Mouse (Mus musculus) kidney, embryonic 16.5 days (tissue): ENCODE measurements around the gene Pmm1. TPM values are rescaled to one million over a fixed set of nuclear protein-coding genes. Genes with fewer than 3 reads are reported as not detected.

Experiments used
- ATAC-seq: fragments of 200-750 bp; cut with Nextera tagmentation; 2 replicates; pipeline ENCODE4 v1.8.0; 2017; ENCODE audit warnings: moderate TSS enrichment; ENCODE audit not compliant: low FRiP score, low TSS enrichment
- H3K27ac ChIP-seq: fragments of 300-500 bp; sonication (generic); 2 replicates; pipeline ENCODE4 v1.5.1; 2014; ENCODE audit warnings: low read length
- H3K27me3 ChIP-seq: fragments of 300-500 bp; sonication (generic); 2 replicates; pipeline ENCODE4 v1.6.1; 2014; ENCODE audit warnings: low read length, control low read depth, mixed read lengths; ENCODE audit not compliant: insufficient read depth
- H3K36me3 ChIP-seq: fragments of 300-500 bp; sonication (generic); 2 replicates; pipeline ENCODE4 v1.6.1; 2014; ENCODE audit warnings: low read length, control low read depth, mixed read lengths; ENCODE audit not compliant: insufficient read depth
- H3K4me1 ChIP-seq: fragments of 300-500 bp; sonication (generic); 2 replicates; pipeline ENCODE4 v1.6.1; 2014; ENCODE audit warnings: low read length, control low read depth, mixed read lengths; ENCODE audit not compliant: insufficient read depth
- H3K4me2 ChIP-seq: fragments of 300-500 bp; sonication (generic); replicated peaks from 2 replicates; pipeline ENCODE4 v1.6.1; 2014; ENCODE audit warnings: low read depth, low read length
- H3K4me3 ChIP-seq: fragments of 300-500 bp; sonication (generic); 2 replicates; pipeline ENCODE4 v1.5.1; 2014; ENCODE audit warnings: mild to moderate bottlenecking, low read length
- H3K9ac ChIP-seq: fragments of 300-500 bp; sonication (generic); replicated peaks from 2 replicates; pipeline ENCODE4 v1.6.1; 2014; ENCODE audit warnings: low read length
- H3K9me3 ChIP-seq: fragments of 300-500 bp; sonication (generic); 2 replicates; pipeline ENCODE4 v1.6.1; 2016; ENCODE audit warnings: low read length, control low read depth
- WGBS: fragments of 180-500 bp; shearing (Covaris S2); extraction: QIAGEN DNeasy Blood & Tissue Kit; methylation state at CpG from one replicate; pipeline ENCODE4 v1.1.7; 2014; 5-methylcytosine and 5-hydroxymethylcytosine counted together
- polyA plus RNA-seq: library from polyadenylated mRNA; unstranded; fragments of >200 nt; fragmentation: Nextera tagmentation; extraction: Ambion mirVana; gene quantifications from 2 replicates; pipeline ENCODE4 v1.2.1, GENCODE M21; 2015

The Pmm1 gene
- 33.6 and 37.3 TPM in 2 replicates for polyA plus RNA-seq

DNA sequence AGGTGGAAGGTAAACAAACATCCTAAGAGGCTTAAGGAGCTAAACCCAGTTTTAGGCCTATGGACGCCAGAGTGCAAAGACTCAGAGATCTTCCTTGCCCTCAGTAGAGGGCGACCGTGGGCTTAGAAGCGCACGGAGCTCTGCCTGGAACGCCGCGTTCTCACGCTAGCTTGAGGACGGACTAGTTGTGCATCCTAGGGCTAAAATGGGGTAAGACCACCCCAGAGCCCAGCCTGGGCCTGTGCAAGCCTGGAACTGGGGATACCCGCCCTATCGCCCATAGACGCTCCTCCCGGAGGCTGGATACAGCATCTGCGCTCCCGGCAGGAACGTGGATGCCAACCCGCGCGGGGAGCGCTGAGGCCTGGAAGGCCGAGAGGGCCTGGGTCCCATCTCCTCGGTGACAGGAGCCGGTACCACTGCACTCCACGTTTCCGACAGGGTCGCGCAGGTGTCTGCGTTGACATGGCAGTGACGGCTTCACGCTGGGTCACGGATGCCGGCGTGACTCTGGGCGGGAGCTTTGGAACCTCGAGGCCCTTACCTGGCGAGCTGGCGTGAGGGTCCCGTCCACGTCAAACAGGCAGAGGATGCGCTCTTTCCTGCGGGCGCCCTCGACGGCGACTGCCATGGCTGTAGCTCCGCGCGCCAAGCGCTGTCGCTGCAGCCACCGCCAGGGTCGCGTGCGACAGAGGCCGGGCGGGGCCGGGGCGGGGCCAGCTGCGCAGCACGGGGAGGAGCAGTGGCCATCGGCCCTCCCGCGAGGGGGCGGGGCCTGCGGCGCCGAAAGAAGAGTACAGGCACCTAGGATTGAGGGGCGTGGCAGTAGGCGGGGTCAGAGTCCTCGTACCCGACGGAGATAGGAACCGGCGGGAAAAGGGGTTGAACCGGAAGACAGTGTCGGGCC lies at the start of gene Pmm1:
Gene Pmm1 (minus strand): TSS at position 760 of the 907 bp plus-strand sequence.
- Histone ChIP-seq H3K4me3 (peak within 1 kb of the TSS; percentile 58), H3K9me3 (no peaks in the 10 kb centered on the region), H3K36me3 (peaks cover under 1% of the 10 kb centered on the region; the same call in 1 of the 2 replicates), H3K27ac (peak within 1 kb of the TSS; percentile 43), H3K4me1 (0 out of 2 replicates have a peak, but pooled peaks cover 4% of the 10 kb centered on the region), H3K9ac (peak within 1 kb of the TSS; percentile 65), H3K27me3 (no peaks in the 10 kb centered on the region), H3K4me2 (peak within 1 kb of the TSS; percentile 99)
- peak; percentile 97 for ATAC-seq
- under 1% methylated on average over 77 of the region's 77 CpGs for WGBS

DNA sequence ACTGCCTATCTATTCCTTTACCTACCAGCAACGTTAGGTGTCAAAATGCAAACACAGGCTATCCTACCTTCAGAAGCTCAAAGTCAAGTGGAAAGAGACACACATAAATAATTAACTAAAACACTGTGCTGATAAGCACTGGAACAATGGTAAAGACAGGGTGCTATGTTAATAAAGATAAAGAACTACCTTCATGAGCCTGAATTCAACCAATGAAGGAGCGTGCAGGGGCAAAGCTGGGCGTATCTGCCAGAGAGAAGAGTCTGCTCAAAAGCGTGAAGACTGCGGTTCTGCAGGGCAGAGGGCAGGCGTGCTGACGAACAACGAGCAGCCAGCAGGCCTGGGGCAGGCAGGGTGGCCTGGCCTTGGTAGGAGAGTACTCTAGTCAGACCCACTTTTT lies 43.5 kb upstream of the Pmm1 start:
- WGBS: 81% methylated on average over 8 of the region's 8 CpGs
- no peak overlapping the region for H3K27ac ChIP-seq
- peaks cover 15% of the 10 kb centered on the region; the same call in 1 of the 2 replicates for H3K36me3 ChIP-seq
- no peak for ATAC-seq
- H3K9me3 ChIP-seq: no peaks in the 10 kb centered on the region
- H3K9ac ChIP-seq: no peak overlapping the region
- H3K4me1 ChIP-seq: no peaks in the 10 kb centered on the region
- H3K4me2 ChIP-seq: no peak overlapping the region
- no peak overlapping the region for H3K4me3 ChIP-seq
- H3K27me3 ChIP-seq: no peaks in the 10 kb centered on the region

DNA sequence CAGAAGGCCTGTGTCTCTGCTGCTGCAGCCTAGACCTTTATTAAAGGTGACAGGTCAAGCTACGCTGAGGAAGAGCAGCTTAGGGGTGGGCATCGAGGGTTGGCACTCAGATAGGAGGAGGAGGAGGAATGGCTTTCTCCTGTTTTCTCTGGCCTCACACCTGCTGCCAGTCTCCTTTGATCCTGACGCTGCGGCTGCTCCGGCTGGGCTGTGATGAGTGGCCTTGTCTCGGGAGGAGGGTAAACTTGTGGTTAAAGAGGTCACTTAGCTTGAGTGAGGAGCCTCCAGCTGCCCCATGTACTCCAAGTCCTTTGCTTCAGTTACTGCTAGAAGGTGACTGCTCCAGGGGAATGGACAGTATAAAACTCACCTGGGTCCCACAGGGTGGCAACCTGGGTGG lies 33.3 kb upstream of the Pmm1 start:
- Histone ChIP-seq H3K9me3 (no peaks in the 10 kb centered on the region), H3K4me1 (no peaks in the 10 kb centered on the region), H3K4me2 (no peak overlapping the region), H3K27ac (no peak overlapping the region), H3K9ac (no peak overlapping the region), H3K36me3 (peaks cover 23% of the 10 kb centered on the region), H3K4me3 (no peak overlapping the region), H3K27me3 (no peaks in the 10 kb centered on the region)
- WGBS: 62% methylated on average over 6 of the region's 6 CpGs
- ATAC-seq: no peak

DNA sequence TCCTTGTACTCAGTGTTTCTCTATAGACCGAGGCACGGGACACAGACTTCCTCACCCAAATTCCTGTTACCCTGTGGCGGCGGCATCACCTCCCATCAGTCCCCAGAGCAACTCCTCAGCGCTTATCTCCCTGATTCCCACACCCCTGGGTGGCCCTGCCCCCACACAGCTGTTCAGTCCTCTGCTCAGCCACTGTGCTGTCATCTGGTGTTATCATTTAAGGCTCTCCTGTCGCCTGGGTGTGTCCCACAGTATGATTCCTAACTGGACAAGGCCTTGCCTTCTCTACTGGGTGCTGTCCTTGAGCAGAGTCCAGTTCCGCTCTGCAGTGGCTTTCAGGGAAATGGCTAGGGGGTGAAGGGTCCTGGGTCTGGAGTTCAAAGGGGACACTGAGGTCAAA lies 29.8 kb upstream of the Pmm1 start:
- 43% methylated on average over 7 of the region's 7 CpGs for whole genome bisulfite sequencing
- ATAC-seq: no peak

DNA sequence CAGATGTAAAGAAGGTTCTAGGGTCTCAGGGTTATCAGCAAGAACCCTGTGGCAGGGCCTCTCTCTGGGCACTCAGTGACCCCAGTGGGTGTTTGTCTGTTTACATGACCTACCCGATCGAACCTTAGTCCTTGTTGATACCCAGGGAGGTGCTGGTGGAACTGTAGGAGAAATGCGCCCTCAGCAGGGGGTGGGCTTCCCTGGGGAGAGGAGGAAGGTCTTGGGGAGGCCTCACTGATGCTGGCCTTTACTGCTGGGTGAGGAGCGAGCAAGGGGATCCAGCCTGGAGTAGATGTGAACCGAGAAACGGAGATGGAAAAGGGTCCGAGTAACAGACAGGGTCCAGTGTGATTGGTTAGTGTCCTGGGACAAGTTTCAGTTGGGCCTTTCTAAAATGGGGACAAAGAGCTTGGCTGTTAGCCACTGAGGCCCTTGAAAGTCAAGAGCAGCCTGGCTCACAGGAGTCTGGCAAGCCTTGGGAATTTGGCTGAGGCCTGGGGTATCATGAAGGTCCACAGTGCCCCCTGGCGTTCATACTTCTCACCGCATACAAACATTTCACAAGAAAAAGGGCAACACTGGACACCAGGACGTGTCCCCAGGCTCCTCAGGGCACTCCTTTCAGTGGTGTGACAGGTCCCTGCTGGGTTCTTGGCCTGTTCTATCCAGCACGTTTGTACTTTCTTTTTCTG lies 28.8 kb upstream of the Pmm1 start:
- WGBS: 40% methylated on average over 11 of the region's 11 CpGs
- no peak overlapping the region for H3K4me2 ChIP-seq
- peak overlapping the region; percentile 20; the same call in 1 of the 2 replicates for H3K27ac ChIP-seq
- no peaks in the 10 kb centered on the region for H3K27me3 ChIP-seq
- H3K4me3 ChIP-seq: no peak overlapping the region
- H3K4me1 ChIP-seq: no peaks in the 10 kb centered on the region
- no peaks in the 10 kb centered on the region for H3K9me3 ChIP-seq
- H3K9ac ChIP-seq: 0 out of 2 replicates have a peak overlapping the region, but pooled peaks have one; percentile 8
- ATAC-seq: peak; percentile 62
- peaks cover 6% of the 10 kb centered on the region; the same call in 1 of the 2 replicates for H3K36me3 ChIP-seq

More for the DNA sequence above, 29.8 kb upstream of the Pmm1 start:
- H3K9ac ChIP-seq: no peak overlapping the region
- no peak overlapping the region for H3K4me3 ChIP-seq
- peaks cover 9% of the 10 kb centered on the region; the same call in 1 of the 2 replicates for H3K36me3 ChIP-seq
- no peaks in the 10 kb centered on the region for H3K9me3 ChIP-seq
- H3K27me3 ChIP-seq: no peaks in the 10 kb centered on the region
- no peaks in the 10 kb centered on the region for H3K4me1 ChIP-seq
- no peak overlapping the region for H3K27ac ChIP-seq
- no peak overlapping the region for H3K4me2 ChIP-seq

DNA sequence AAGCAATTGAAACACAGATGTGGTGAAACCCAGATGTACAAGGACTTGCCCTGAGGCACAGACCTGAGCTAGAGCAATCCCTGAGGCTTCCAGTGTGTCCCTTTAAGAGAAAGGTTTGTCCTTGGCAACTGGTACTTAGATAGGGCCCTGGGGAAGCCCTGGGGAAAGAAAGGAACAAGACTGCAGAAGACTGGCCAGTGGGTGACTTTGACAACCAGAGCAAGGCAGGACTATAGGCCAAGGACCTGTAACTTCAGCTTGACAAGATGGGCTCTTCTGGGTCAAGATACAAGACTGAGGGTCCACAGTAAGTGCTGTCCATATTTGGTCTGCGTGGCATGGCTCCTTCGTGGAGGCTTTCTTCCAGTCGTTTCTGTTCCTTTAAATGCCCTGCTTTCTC lies 26.9 kb upstream of the Pmm1 start, which contains the start of gene Xrcc6:
Gene Xrcc6 (plus strand): TSS at position 190 of the 400 bp plus-strand sequence.
- Histone ChIP-seq H3K36me3 (no peaks in the 10 kb centered on the region), H3K4me2 (no peak within 1 kb of the TSS), H3K27ac (no peak within 1 kb of the TSS), H3K9ac (no peak within 1 kb of the TSS), H3K27me3 (no peaks in the 10 kb centered on the region), H3K4me1 (no peaks in the 10 kb centered on the region), H3K4me3 (no peak within 1 kb of the TSS), H3K9me3 (no peaks in the 10 kb centered on the region)
- no peak for ATAC-seq
- WGBS: 79% methylated on average over 3 of the region's 3 CpGs

DNA sequence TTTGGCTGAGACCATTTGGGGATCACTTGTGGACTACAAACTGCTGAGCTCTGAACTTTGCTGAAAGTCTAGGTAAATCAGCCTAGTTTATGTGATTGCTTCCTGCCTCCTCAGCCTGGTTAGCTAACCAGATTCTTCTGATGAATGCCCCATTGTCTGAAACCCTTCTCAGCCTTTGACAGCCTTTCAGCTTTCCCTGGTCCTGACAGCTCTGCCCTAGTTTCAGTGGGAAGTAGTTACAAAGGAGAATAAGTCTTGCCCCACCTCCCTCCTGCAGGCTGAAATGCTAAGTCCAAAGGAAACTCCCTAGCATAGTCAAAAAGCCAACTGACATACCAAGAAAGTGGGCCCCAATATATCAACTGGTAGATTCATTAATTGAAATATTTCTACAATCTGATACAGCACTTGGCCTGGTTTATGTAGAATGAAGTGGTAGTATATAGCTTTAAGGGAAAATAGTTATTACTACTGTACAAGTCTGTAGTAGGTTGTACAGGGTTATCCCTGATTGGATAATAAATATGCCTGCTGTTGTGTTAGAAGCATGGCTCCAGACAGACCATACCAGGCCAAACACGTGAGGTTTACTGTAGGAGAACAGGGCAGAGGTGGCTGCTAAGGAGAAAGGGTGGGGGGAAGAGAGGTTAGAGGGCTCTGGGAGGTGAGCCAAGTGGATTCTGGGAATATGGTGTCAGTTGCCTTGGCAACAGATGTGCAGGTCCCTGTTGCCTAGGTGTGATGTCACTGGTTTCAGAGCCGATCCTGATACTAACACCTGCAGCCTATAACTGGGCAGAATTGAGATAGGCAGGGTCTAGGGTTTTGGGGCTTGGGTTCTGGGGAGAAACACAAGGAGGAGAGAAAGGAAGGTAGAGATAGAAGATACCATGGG lies 24.8 kb upstream of the Pmm1 start:
- H3K9ac ChIP-seq: no peak overlapping the region
- H3K9me3 ChIP-seq: no peaks in the 10 kb centered on the region
- no peaks in the 10 kb centered on the region for H3K36me3 ChIP-seq
- H3K27ac ChIP-seq: no peak overlapping the region
- H3K4me2 ChIP-seq: no peak overlapping the region
- ATAC-seq: no peak
- WGBS: 58% methylated on average over 2 of the region's 2 CpGs
- H3K4me3 ChIP-seq: no peak overlapping the region
- H3K27me3 ChIP-seq: no peaks in the 10 kb centered on the region
- H3K4me1 ChIP-seq: no peaks in the 10 kb centered on the region

DNA sequence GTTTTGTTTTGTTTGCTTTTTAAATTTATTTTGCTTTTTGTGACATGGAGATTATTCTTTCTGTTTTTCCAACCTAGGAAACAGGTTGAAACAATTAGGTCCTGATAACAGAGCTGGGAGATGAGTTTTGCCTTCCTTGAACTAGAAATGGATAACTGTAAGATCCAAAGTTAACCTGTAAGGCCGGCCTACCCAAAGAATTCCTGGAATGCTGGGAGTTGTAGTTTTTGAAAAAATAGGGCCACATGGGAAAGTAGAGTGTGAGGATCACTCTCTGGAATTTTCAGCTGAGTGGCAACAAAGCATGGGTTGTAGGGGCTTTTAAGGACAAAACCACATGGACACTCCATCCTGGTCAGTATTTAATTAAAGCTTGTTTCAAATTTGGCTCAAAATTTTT lies 21.4 kb upstream of the Pmm1 start:
- H3K9me3 ChIP-seq: no peaks in the 10 kb centered on the region
- no peak overlapping the region for H3K27ac ChIP-seq
- ATAC-seq: no peak
- no peaks in the 10 kb centered on the region for H3K36me3 ChIP-seq
- no peak overlapping the region for H3K9ac ChIP-seq
- WGBS: 55% methylated on average over 1 of the region's 1 CpGs
- no peaks in the 10 kb centered on the region for H3K4me1 ChIP-seq
- H3K4me2 ChIP-seq: no peak overlapping the region
- no peak overlapping the region for H3K4me3 ChIP-seq
- H3K27me3 ChIP-seq: no peaks in the 10 kb centered on the region

DNA sequence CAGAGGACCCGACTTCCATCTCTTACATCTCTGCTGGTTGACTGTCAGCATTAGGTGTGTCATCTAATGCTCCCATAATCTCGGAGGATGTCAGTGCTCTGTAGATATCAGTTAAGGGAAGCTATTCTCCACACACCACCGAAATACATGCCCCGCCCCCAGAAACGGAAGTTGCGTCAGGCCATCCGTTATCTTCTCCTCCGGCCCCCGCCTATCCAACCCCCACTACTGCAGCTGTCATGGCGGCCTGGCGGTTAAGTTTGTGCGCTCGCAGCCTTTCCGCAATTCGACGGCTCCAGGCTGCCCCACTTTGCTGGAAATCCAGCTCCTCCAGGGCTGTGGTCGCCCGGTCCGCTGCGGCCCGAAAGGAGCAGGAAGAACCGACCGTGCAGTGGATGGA lies 19.6 kb upstream of the Pmm1 start, which contains the start of gene 1700029P11Rik:
Gene 1700029P11Rik (plus strand): TSS at position 220 of the 400 bp plus-strand sequence.
- H3K9ac ChIP-seq: no peak within 1 kb of the TSS
- no peak within 1 kb of the TSS for H3K4me2 ChIP-seq
- no peaks in the 10 kb centered on the region for H3K4me1 ChIP-seq
- H3K27me3 ChIP-seq: no peaks in the 10 kb centered on the region
- H3K9me3 ChIP-seq: no peaks in the 10 kb centered on the region
- no peaks in the 10 kb centered on the region for H3K36me3 ChIP-seq
- no peak for ATAC-seq
- no peak within 1 kb of the TSS for H3K27ac ChIP-seq
- no peak within 1 kb of the TSS for H3K4me3 ChIP-seq
- WGBS: 96% methylated on average over 21 of the region's 23 CpGs
